Mouse (Mus musculus) heart, embryonic 14.5 days (tissue): ENCODE results near the gene Gm36210. TPM values are rescaled to one million over a fixed set of nuclear protein-coding genes. Genes with fewer than 3 reads are reported as not detected.
A peak's percentile ranks its signal among the peaks of the same experiment; 100 is the strongest.
"Not testable (repeated sequence)": the region's sequence is repeated elsewhere in the genome, so short reads cannot be mapped to it uniquely, and the experiment has no call there.

Experiments
- ATAC-seq: fragments of 200-750 bp; cut with Nextera tagmentation; 2 replicates; pipeline ENCODE4 v1.8.0; 2017; ENCODE audit warnings: low read depth, moderate TSS enrichment; ENCODE audit not compliant: insufficient number of reproducible peaks, insufficient read depth, low FRiP score
- H3K27ac ChIP-seq, 2 experiments: fragments of 200-500 bp in 1 of 2; fragments of 300-500 bp in 1 of 2; sonication (generic) in 1 of 2; replicated peaks in 1 of 2; 2 replicates each; pipeline ENCODE4 v1.5.1; 2012 to 2014; ENCODE audit warnings: low read depth in 2 of 2, low read length in 2 of 2, control low read depth in 1 of 2, mild to moderate bottlenecking in 1 of 2, mixed read lengths in 1 of 2; ENCODE audit not compliant: control insufficient read depth in 1 of 2, insufficient read depth in 1 of 2
- H3K27me3 ChIP-seq: fragments of 300-500 bp; sonication (generic); 2 replicates; pipeline ENCODE4 v1.6.1; 2014; ENCODE audit warnings: mild to moderate bottlenecking, low read length, control low read depth; ENCODE audit not compliant: control insufficient read depth, insufficient read depth
- H3K36me3 ChIP-seq: fragments of 300-500 bp; sonication (generic); 2 replicates; pipeline ENCODE4 v1.6.1; 2014; ENCODE audit warnings: mild to moderate bottlenecking, control low read depth, low read length, mixed read lengths; ENCODE audit not compliant: control insufficient read depth, insufficient read depth
- H3K4me1 ChIP-seq, 2 experiments: fragments of 200-500 bp in 1 of 2; fragments of 300-500 bp in 1 of 2; sonication (generic) in 1 of 2; 2 replicates each; pipeline ENCODE4 v1.6.1; 2012 to 2014; ENCODE audit warnings: low read length in 2 of 2, control low read depth in 1 of 2, mixed read lengths in 1 of 2; ENCODE audit not compliant: control insufficient read depth in 2 of 2, insufficient read depth in 2 of 2
- H3K4me2 ChIP-seq: fragments of 300-500 bp; sonication (generic); 2 replicates; pipeline ENCODE4 v1.6.1; 2014; ENCODE audit warnings: mild to moderate bottlenecking, low read length
- H3K4me3 ChIP-seq, 2 experiments: fragments of 200-500 bp in 1 of 2; fragments of 300-500 bp in 1 of 2; sonication (generic) in 1 of 2; 2 replicates each; pipeline ENCODE4 v1.5.1; 2012 to 2014; ENCODE audit warnings: low read length in 2 of 2, mild to moderate bottlenecking in 2 of 2, control low read depth in 1 of 2, low read depth in 1 of 2, moderate library complexity in 1 of 2; ENCODE audit not compliant: control insufficient read depth in 1 of 2, insufficient read depth in 1 of 2
- H3K9ac ChIP-seq: fragments of 300-500 bp; sonication (generic); 2 replicates; pipeline ENCODE4 v1.6.1; 2014; ENCODE audit warnings: mild to moderate bottlenecking, low read length
- H3K9me3 ChIP-seq: fragments of 300-500 bp; sonication (generic); 2 replicates; pipeline ENCODE4 v1.6.1; 2016; ENCODE audit warnings: low read length, control low read depth; ENCODE audit not compliant: control insufficient read depth
- WGBS: fragments of 180-500 bp; shearing (Covaris S2); extraction: QIAGEN DNeasy Blood & Tissue Kit; methylation state at CpG from one replicate; pipeline ENCODE4 v1.1.7; 2014; 5-methylcytosine and 5-hydroxymethylcytosine counted together
- polyA plus RNA-seq: library from polyadenylated mRNA; unstranded; fragments of >200 nt; fragmentation: Nextera tagmentation; extraction: Ambion mirVana; gene quantifications from 2 replicates; pipeline ENCODE4 v1.2.1, GENCODE M21; 2014

Gm36210 gene
- polyA plus RNA-seq, 1 experiment from 2014 or later, result 0.20 TPM

- Histone ChIP-seq H3K27ac (peak overlapping the region; percentile 33 to 79; a peak in 3 of 4 replicates), H3K9me3 (0 out of 2 replicates have a peak, but pooled peaks cover 4% of the 10 kb centered on the region), H3K4me2 (peak overlapping the region; percentile 70), H3K36me3 (no peaks in the 10 kb centered on the region), H3K4me1 (peaks cover 3 to 17% of the 10 kb centered on the region in 2 experiments; a peak in 3 of 4 replicates), H3K9ac (peak overlapping the region; percentile 64), H3K27me3 (no peaks in the 10 kb centered on the region), H3K4me3 (peak overlapping the region; percentile 14 to 39)
- WGBS, result 17% methylated on average over 11 of the region's 11 CpGs
- ATAC-seq, result no peak
Measured at GRCm38 (mm10) chr7:4900523-4900851, 5.8 kb downstream of the Gm36210 start.

DNA sequence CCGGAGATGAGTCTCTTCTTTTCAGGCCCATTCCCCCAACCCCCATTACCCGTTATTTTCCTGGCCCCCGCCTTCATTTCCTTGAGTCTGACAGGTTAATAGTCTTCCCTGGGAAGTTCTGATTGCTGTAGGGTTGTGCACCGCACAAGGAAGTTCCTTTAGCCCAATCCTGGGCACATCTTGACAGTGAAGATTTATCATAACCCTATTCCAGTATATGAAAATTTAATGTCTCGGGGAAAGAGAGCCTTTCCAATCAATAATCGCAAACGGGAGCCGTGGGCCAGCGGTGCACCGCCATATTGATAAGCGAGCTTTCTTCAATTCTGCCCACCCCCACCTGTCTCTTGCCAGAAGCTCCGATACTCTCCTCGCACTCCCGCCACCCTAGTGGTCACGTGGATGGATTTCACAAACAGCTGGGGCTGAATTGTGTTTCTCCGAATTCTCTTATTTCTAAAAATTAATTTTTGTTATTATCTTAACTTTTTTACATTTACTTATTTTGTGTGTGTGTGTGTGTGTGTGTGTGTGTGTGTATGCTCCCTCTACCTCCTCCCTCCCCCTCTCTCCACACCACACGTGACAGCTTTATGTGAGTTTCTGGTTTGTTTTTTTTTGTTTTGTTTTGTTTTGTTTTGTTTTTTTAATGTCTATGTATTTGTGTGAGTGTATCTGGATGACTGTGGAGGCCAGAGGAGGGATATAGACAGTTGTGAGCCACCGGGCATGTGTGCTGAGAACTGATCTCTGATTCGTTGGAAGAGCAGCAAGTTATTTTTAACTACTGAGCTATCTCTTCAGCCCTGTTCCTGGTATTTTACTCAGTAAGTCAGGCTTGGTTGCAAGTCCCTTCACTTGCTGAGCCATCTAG lies 6.4 kb downstream of the Gm36210 start:
- peak; percentile 70; the same call in 1 of the 2 replicates for ATAC-seq
- Histone ChIP-seq H3K27me3 (no peaks in the 10 kb centered on the region), H3K27ac (peak overlapping the region; percentile 33 to 79; a peak in 3 of 4 replicates), H3K4me3 (peak overlapping the region; percentile 28 to 39), H3K9me3 (0 out of 2 replicates have a peak, but pooled peaks cover 4% of the 10 kb centered on the region), H3K4me1 (peaks cover 3 to 17% of the 10 kb centered on the region in 2 experiments; a peak in 3 of 4 replicates), H3K9ac (peak overlapping the region; percentile 64), H3K4me2 (peak overlapping the region; percentile 70), H3K36me3 (no peaks in the 10 kb centered on the region)
- WGBS, result 5% methylated on average over 19 of the region's 19 CpGs

- Histone ChIP-seq H3K36me3 (0 out of 2 replicates have a peak, but pooled peaks cover 2% of the 10 kb centered on the region), H3K27ac (no peak overlapping the region), H3K4me3 (peak overlapping the region; percentile 28 to 39), H3K27me3 (no peaks in the 10 kb centered on the region), H3K9ac (peak overlapping the region; percentile 64), H3K9me3 (0 out of 2 replicates have a peak, but pooled peaks cover 4% of the 10 kb centered on the region), H3K4me2 (peak overlapping the region; percentile 70), H3K4me1 (peaks cover 3 to 17% of the 10 kb centered on the region in 2 experiments; a peak in 3 of 4 replicates)
- 18% methylated on average over 14 of the region's 18 CpGs for WGBS
- ATAC-seq, result no peak; the same call in 1 of the 2 replicates
Measured at GRCm38 (mm10) chr7:4898851-4899648, 7.3 kb downstream of the Gm36210 start.

- Histone ChIP-seq H3K36me3 (0 out of 2 replicates have a peak, but pooled peaks cover 10% of the 10 kb centered on the region), H3K4me2 (no peak overlapping the region), H3K4me1 (peaks cover 3 to 9% of the 10 kb centered on the region in 2 experiments; a peak in 3 of 4 replicates), H3K4me3 (no peak overlapping the region), H3K9me3 (no peaks in the 10 kb centered on the region), H3K27me3 (no peaks in the 10 kb centered on the region), H3K27ac (no peak overlapping the region), H3K9ac (no peak overlapping the region)
- ATAC-seq, result no peak
- 65% methylated on average over 11 of the region's 11 CpGs for WGBS
Measured at GRCm38 (mm10) chr7:4895186-4895585, 11.1 kb downstream of the Gm36210 start.

DNA sequence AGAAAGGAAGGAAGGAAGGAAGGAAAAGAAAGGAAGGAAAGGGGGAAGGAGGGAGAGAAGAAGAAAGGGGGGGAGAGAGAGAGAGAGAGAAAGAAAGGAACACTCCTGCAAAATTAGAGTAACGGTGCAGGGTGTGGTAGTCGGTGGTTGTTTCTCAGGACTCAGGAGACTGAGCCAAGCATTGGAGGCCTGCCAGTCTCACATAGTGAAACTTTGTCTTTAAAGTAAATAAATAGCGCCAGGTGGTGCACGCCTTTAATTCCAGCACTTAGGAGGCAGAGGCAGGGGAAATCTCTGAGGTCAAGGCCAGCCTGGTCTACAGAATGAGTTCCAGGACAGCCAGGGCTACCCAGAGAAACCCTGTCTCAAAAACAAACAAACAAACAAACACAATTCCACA lies 19.6 kb downstream of the Gm36210 start:
- H3K4me3 ChIP-seq, result no peak overlapping the region
- H3K9me3 ChIP-seq, result no peaks in the 10 kb centered on the region
- H3K27me3 ChIP-seq, result no peaks in the 10 kb centered on the region
- no peak for ATAC-seq
- no peak overlapping the region for H3K27ac ChIP-seq
- no peaks in the 10 kb centered on the region for H3K4me1 ChIP-seq
- H3K9ac ChIP-seq, result no peak overlapping the region
- H3K36me3 ChIP-seq, result no peaks in the 10 kb centered on the region
- 65% methylated on average over 4 of the region's 4 CpGs for WGBS
- no peak overlapping the region for H3K4me2 ChIP-seq

- not testable (repeated sequence) for H3K36me3 ChIP-seq, H3K27me3 ChIP-seq, H3K4me3 ChIP-seq, H3K9ac ChIP-seq, H3K27ac ChIP-seq, H3K4me2 ChIP-seq, H3K9me3 ChIP-seq, ATAC-seq
- 79% methylated on average over 1 of the region's 1 CpGs for WGBS
- H3K4me1 ChIP-seq, result peaks cover 7 to 14% of the 10 kb centered on the region in 2 experiments
Measured at GRCm38 (mm10) chr7:4879036-4879435, 27.3 kb downstream of the Gm36210 start.

DNA sequence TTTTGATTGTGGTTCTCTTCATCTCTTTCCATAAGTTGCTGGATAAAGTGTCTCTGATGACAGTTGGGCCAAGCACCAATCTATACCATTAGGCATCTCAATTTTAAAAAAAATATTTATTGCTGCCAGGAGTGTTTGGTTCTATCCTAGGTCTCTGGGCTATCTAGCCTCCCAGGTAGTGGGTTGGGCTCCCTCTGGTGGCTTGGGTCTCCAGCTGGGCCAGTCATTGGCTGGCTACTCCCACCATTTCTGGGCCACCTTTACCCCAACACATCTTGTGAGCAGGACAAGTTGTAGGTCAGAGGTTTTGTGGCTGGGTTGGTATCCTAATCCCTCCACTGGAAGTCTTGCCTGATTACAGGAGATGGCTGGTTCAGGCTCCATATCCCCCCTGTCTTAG lies 28.1 kb downstream of the Gm36210 start:
- Histone ChIP-seq H3K4me3 (no peak overlapping the region), H3K27ac (no peak overlapping the region), H3K9me3 (no peaks in the 10 kb centered on the region), H3K27me3 (no peaks in the 10 kb centered on the region), H3K4me2 (peak overlapping the region; percentile 96; the same call in 1 of the 2 replicates), H3K9ac (0 out of 2 replicates have a peak overlapping the region, but pooled peaks have one; percentile 78), H3K36me3 (no peaks in the 10 kb centered on the region), H3K4me1 (peaks cover 7 to 14% of the 10 kb centered on the region in 2 experiments)
- ATAC-seq, result no peak
